Mouse (Mus musculus) R1 (cell line): ENCODE results near the gene Frmd6.

Source experiments
- DNase-seq: peaks from one replicate; pipeline ENCODE4 v3.0.0-alpha.2; 2018; ENCODE audit warnings: low read depth, low spot score

Gene Frmd6

DNA sequence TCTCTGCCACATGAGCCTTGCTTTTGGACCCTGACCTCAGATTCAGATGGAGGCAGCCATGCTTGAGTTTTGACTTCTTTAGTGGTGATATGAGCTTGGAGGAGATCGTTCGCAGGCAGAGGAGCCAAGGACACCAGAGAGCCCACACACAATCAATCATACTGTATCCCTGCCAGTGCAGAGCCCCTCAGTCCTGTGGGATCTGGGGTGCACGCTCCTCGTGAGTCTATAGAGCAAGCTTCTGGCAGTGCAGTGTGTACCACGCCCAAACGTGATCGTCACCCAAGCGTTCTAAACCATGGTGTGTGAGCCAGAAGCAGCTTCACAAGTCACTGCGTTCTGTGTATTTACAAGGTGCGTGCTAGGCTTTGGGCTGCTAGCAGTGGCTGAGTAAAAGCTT is 70.8 kb downstream of the Frmd6 start:
- DNase-seq = no peak

DNA sequence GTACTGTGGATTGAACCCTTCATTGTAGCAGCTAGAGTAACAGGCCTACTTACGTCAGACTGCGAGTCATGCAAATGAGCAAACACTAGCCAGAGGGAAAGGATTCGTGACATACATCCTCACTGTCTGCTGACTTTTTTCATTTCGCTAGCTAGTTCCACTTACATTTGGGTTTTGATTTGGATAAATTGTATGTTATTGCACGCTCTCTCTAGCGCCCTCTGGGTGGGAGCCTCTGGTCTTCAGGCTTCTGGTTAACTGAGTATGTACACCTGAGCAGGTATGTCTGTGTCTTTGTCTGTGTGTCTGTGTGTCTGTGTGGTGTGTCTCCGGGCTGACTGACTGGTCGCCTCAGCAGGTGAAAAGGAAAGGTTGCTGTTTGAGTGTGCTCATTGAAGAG is 72.1 kb downstream of the Frmd6 start:
- no peak for DNase-seq

GRCm38 (mm10) chr12:70898450-70898849 is 73.1 kb downstream of the Frmd6 start:
- DNase-seq = no peak

DNA sequence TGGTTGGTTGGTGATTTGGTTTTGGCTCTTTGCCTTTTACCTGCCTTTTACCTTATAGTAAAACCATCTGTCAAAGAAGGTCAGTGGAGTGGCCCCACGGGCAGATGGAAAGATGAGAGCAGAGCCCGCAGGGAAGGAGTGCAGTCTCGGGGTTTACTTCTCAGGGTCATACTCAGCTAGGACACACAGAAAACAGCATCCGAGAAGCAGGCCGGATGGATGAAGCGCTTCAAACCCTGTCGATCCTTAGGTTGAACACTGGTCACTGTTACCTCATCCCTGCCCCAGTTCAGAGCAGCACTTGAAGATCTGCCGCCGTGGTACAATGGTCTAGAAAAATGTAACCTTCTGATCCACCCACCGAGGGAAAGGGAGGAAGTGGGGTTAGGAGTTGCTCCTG is 79.2 kb downstream of the Frmd6 start:
- DNase-seq = no peak

DNA sequence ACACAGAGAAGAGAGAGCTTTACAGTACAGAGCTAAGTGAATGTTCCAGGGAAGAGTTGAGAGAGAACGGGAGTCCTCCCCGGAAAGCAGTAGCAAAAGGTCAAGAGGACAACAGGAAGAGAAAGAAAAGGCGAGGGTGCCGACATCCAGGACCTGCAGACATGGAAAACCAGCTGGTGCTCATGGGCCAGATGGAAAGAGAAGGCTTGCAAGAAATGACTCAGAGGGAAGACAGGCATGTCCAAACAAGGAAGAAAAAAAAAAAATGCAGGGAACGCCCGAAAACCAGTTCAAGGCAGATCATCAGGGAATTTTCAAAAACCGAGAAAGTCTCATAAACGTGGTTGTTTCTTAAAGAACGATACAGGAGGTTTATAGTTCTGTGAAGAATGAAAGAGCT is 81.6 kb downstream of the Frmd6 start:
- peak; percentile 33 for DNase-seq

DNA sequence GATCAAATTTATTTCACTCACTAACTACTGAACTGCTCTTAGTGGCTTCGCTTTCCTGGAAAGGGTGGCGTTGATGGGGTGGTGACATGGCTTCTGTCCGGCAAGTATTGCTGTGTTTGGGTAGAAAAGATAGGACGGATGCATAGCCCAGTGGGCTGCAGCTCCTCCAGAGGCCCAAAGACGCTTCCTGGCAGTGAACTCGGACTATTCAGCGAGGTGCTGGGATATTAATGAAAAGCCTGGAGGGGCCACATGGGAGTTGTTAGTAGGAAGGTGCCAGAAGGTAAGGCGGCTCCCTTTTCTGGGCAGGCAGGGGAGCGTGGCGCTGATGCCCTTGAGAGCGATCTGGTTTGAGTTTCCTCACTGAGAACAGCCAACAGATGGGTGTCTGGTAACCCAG is 82.3 kb downstream of the Frmd6 start:
- peak; percentile 16 for DNase-seq

- peak; percentile 45 for DNase-seq
Measured at GRCm38 (mm10) chr12:70908076-70908475, 82.8 kb downstream of the Frmd6 start.

DNA sequence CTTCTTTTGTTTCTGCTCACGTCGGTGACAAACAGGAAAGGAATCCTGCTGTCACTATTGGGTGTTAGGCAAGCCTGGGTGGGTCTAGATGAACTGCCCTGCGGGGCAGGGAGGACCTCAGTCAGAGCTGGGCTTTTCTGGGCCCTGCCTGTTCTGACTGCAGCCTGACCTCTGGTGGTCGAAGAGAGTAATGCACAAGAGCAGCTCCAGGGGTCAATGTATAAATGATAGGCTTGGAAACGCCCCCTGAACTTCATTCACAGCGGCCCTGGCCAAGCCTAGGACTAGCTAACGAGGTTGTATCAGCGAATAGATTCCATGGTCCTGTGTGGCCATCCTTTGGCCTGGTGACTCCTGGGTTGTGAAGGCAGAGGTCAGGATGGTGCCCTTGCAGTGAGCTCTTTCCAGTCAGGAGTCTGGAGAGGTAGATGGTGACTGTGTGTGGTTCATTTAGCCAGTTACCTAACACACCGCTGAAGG is 85.0 kb downstream of the Frmd6 start:
- DNase-seq = peak; percentile 88

DNA sequence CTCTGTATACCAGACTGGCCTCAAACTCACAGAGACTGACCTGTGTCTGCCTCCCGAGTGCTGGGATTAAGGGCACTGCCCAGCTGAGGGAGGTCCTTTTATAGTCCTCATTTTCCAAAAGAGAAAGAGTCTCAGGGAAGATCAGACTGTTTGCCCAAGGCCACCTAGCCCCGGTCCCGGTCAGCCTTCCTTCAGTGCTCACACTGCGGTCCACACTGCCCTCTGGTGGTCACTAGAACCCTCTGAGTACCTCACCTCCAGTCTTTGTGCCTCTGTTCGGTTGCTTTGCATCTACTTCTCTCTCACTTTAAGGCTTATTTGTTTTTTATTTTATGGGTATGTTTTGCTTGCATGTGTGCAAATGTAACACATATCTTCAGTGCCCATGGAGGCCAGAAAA is 85.7 kb downstream of the Frmd6 start:
- DNase-seq = peak; percentile 75

DNA sequence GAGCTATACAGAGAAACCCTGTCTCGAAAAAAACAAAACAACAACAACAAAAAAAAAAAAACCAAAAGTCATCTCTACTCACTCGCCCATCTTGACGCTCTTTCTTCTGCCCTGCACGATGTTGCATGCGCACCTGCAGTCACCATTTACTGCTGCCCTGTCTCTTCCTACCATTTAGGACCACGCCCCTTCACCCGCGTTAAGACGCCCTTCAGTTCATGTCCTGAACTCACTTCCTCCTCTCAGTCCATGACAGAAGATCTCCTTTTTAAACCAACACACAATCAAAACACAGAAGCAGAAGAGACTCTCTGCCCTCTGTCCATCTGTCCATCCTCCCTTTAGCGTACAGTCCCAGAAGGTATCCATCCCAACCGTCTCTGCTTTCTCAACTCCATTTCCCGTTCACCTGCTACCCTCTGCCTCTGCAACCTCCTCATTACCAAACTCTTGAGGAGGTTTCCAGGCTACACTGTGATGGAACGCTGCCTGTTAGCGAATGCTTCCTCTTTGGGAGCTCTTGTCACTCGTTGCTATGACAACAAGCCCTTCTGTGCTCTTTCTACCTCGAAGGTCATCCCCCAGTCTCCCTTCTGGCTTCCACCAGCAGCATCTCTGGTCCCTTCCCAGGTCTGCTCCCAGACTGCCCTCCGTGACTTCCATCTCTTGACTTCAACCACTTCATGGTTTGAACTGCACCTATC is 86.5 kb downstream of the Frmd6 start:
- DNase-seq = peak; percentile 77

GRCm38 (mm10) chr12:70913429-70913828 is 88.1 kb downstream of the Frmd6 start:
- peak; percentile 78 for DNase-seq

DNA sequence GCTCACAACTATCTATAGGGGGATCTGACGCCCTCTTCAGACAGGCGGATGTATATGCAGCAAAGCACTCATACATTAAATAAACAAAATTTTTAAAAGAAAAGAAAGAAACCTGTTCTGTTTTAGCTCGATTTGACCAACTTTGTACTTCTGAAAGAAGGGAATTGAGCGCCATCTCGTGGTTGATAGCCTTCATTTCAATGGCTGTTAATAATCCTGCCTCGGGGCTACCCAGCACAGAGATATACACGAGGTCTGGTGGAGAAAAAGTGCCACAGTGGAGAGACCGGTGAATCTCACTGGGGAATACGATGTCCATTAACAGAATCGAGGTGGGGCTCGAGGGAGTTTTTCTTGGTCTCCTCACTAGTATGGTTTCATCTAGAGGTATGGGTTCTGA is 89.1 kb downstream of the Frmd6 start:
- DNase-seq = peak; percentile 70

DNA sequence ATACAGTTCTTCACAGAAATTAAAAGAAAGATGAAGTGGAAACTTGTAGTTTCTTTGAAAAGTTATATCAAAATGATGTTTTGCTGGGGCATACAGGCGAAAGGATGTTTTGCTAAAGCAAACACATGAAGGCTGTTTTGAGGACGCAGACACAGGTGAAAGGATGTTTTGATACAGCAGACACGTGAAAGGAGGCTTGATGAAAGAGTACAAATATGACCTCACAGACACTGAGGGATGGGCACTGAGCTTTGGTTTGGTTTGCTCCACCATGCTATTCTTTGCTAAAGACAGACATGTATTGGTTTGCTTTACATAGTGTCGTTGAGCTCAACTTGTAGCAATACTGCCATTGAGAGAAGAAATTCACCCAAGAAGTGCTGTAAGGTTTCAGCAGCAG is 104.5 kb downstream of the Frmd6 start:
- DNase-seq = no peak

DNA sequence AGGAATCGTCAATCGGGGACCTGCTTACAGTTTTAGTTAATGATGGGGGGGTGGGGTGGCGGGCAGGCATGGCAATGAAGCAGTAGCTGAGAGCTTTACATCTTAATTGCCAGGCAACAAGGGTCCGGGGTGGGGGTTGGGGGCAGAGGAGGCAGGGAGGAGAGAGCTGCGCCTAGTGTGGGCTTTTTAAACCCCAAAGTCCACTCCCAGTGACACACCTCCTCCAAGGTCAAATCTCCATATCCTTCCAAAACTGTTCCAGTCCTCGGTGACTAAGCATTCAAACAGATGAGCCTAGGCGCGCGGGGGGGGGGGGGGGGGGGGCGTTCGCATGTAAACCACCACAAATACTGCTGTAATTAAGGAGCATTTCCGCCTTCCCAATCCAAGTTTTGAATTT is 111.8 kb downstream of the Frmd6 start:
- DNase-seq = peak; percentile 85

DNA sequence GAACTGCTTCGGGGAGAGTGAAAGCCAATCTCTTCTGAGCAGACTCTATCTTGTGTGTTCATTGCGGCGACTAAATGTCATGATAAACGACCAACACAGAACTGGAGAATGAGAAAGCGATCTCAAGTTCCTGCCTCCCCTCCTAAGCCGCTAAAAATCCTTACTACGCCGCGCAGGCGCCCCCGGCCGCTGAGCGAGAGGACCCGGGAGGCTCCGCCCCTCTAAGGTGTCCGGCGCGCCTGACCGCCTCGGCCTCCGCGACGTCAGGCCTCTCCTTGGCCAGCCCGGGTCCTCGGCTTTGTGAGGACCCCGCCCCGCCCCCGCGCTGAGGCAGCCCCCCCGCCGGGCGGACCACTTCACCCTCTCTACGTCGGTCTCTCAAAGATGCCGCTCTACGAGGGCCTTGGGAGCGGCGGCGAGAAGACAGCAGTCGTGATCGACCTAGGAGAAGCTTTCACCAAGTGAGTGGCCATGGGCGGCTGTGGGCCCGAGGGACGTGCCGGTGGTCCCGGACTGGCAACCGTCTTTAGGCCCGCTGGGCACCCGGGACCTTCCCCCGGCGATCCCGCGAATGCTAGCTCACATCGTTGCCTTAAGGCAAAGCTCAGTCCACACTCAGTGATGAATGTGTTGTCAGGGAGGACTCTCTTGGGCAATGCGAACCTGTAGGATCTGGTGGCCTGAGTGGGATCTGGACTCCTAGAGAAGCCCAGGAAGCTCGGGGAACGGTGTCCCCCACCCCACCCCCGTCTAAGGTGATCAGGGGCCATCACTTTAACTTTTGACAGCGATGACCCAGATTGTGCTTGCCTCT is 112.5 kb downstream of the Frmd6 start, which contains the start of gene Actr10:
Actr10 (plus strand) TSS at position 287 of the 814 bp plus-strand sequence.
- peak; percentile 90 for DNase-seq

DNA sequence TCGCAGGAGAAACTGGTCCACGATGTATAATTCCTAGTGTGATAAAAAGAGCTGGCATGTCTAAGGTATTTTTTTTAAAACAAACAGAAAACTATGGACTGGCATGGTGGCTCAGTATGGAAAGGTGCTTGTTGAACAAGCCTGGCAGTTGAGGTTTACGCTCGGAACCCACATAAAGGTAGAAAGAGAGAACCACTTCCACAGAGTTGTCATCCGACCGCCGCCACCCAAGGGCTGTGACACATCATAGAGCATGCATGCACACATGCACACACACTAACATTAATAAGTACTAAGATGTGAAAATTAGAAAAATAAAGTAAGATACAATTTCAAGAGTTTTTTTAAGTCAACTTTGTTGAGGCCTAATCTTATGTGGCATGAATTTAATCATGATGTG is 115.5 kb downstream of the Frmd6 start:
- no peak for DNase-seq

- no peak for DNase-seq
Measured at GRCm38 (mm10) chr12:70944181-70944580, 118.9 kb downstream of the Frmd6 start.

GRCm38 (mm10) chr12:70946585-70947256 is 121.4 kb downstream of the Frmd6 start:
- no peak for DNase-seq
